Mouse (Mus musculus): Measurements from ENCODE around the gene Grsf1.

The Grsf1 gene

DNA sequence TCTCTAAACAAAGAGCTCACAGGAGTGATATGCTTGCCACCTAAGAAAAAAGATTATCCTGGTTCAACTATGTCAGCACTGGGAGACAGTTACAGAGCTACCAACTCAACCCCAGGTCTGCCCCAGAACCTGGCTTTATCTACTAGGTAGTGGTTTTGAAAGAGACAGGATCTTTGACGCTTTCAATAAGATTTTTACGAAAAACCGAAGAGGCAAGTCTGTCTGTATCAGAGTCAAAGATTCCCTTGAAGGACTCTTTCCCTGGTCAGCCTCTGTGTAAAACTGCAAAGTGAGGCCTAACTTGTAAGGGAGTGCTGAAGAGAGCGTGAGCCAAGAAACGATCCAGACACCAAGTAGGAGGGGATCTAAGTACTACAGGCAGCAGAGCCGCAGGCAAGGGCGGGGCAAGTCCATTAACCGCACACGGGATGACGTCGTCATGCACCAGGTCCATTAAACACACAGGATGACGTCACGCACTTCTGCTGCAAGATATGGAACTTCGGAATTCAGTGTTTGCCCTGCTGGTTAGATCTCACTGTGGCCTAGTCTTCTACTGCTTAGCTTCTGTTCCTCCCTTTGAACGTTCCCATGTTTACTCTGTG lies 12.7 kb upstream of the Grsf1 start:
- DNase-seq = peak; percentile 28

DNA sequence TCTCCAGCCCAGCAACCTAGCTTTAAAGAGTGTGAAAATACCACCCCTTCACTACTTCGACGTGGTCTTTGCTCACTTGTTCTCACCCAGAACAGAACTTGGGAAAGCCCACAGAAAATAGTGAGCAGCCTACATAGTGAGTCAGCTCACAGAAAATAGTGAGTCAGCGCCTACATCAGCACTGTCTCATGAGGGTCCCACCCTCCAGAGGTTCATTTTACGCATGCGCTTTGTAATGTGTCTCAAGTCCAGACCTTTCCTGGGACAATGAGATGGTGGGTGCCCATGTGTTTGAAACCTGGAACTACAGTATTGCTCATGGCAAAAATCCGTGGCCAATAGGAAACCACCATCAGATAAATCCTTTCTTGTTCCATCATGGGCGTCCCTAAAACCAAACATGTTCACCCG lies 12.0 kb upstream of the Grsf1 start:
- no peak for DNase-seq

DNA sequence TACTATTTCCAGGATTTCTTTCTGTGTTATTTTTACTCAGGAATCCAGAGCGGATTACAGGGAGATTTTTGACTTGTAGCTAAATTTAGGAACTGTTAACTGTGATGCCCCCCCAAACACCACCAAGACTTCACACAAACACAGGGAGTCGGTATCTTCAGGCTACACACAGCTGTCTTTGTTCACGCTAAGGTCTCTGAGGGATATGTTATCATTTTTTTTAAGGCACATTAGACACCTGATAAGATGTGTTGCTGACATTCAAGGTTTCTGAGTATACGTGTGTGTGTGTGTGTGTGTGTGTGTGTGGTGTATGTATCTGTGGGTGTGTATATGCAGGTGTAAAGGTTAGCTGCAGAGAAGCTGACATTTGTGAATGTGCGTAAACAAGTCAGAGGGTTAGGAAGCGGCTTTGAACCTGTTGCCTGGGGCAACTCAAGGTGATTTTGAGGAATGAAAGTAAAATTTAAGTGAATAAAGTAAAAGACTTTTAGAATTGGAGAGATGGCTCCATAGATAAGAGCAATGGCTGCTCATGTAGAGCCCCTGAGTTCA lies 9.9 kb upstream of the Grsf1 start:
- no peak for DNase-seq

DNA sequence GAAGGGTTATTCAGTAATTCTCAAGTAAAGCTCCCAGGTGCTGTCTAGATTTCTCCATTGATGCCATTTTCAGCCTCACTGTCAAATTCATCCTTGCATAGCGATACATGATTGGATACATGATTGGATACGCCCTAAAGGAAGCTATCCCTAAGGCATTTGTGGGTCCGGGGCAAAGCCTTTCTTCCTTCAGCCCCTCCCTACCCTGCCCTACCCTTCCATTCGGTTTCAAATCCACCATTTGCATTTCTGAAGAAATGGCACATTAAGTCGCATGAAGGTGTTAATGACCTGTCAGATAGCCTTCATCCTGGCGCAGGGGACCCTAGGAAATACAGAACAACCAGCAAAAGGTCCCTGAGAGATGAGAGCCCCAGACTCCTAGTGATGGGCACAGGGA lies 9.3 kb upstream of the Grsf1 start:
- no peak for DNase-seq

DNA sequence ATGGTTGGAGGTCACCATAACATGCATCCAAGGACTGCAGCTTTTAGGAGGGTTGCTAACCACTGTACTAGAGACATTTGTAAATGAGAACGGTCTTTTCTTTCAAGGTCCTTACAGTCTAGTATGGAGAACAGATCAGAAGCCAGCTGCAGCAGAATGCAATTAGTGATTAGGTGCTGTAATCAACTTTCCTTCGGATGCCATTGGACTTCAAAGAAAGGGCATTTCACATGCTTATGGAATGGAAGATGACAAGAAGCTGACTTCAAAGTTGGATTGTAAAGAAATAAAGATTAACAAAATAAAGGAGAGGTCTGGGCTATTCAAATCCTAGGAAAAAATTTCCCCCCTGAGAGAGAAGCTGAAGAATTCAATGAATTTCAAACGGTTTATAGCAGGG lies 8.3 kb upstream of the Grsf1 start:
- DNase-seq = no peak

DNA sequence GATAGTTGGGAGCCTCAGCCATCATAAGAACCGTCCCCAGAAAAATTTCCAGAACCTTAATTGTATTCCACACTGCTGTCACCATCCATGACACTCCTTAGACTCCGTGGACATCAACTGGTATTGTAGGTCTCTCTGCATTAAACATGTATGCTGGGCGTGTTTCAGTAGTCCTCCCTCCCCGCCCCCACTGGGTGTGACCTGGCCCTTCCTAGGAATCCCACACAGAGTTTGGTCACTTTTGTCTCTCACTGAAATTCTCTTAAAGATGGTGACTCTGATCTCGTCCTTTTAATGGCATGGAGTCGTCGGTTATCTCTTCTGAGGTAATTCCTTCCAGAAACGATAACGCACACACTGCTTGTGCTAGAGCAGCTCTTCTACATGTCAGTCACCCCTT lies 7.7 kb upstream of the Grsf1 start:
- no peak for DNase-seq

DNA sequence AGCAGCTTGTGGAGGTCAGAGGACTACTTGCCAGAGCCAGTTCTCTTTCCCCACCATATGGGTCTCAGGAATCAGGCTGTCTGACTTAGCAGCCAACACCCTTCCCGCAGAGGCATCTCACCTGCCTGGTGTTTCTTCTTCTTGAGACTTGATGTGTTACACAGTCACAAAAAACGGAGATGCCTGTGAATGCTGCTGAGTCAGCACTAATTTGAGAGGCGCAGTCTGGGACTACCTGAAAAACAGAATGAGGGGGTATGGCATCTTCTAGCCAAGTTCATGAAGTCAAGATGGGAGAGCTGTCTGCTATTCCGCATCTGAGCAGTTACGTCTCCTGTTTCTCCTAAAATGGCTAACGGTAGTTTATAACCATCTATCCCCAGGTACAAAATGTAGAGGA lies 4.6 kb upstream of the Grsf1 start:
- no peak for DNase-seq

DNA sequence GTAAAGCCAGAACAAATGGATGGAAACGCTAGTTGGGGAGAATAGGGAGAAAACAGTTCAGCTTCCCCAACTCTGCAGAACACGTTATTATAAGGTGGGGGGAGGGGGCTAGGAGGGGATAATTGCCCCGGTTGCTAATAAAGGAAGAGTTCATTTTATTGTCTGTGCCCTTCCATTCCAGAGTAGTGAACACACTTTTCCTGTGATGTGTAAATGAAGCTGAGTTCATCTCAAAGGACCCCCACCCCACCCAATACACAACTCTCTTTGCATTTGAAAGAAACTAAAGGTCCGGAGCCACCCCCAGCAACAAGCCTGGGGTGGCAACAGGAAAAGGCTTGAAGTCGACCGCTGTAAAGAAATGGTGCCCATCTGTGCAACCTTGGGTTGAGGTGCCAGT lies 3.4 kb upstream of the Grsf1 start:
- no peak for DNase-seq

DNA sequence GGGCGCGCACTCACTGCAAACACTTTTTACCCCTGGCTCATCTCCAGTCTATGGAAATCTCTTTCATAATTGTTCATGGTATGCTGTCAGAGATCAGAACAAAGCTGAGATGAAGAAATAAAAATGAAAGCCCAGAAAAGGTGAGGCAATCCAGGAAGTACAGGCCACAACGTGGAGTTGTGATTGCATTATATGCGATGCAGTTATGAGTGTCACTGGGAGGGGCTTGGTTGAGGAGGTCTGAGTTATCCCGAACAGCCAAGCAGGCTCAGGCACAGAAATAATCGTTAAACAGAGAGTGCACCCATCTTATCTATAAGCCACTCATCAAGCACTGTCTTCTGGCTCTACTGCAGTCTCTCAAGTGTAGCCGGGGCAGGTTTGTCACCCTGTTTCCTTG lies 3.0 kb upstream of the Grsf1 start:
- peak; percentile 60 for DNase-seq

DNA sequence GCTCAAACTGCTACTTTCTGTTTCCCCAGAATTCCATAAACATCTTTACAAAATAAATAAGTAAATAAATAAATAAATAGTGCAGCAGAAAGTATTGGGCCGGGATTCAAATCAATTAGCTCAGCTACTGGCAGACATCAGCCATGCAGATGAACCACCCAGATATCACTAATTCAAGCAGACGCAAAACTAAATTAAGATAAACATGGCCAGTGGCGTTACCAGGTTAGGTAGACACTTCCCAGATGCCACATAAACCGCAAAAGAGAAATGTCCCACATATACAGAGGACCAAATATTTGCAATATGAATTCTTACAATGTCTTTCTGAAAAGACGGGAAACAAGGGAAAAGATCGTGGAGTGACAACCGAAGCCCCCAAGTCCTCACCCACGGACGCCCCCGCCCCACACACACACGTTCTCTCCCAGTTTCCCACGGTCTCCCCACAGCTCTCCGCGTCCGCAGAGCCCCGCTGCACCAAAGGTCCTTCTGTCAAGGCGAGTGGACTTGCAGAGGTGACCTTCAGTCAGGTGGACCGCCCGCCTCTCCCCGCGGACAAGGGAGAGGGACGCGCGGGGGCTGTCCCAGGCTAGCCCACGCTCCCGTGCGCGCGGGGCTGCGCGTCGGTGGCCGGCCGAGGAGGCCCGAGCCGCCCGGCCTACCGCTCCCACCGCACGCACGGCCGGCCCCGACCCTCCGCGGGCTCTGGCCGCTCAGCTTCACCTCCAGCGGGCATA lies 1.1 kb downstream of the Grsf1 start:
- no peak for DNase-seq

DNA sequence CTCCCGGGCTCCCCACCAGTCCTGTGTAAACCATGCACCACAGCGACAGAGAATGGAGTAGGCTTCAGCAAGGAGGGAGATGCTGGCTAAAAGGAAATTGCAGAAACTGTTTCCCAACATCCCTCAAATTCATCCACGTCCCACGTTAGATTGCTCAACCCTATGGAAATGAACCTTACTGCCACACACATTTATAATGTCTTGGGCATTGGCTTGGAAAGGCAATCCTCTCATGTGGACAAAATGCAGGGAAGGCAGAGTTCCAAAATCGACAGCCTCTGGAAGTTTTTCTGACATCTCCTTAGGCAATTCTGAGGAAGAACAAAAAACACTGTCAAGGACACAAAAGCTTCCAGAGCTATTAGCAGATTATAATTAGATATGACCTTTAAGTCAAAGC lies 12.1 kb downstream of the Grsf1 start:
- no peak for DNase-seq

DNA sequence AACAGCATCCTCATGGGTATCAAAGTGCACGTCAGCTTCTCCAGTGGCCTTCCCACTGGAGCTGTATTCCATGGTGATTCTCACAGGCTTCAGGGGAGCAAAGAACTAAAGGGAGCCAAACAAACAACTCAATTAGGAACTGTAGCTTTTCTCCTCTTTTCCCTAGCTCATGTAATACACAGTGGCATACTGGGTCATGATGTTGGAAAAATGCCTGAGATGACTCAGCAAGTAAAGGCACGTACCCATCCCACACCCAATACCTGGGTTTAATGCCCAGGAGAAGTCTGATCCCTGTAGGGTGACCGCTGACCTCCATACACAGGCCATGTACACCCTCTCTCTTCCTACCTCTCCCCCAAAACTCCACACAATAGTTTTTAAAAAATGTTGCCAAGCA lies 12.8 kb downstream of the Grsf1 start:
- no peak for DNase-seq

DNA sequence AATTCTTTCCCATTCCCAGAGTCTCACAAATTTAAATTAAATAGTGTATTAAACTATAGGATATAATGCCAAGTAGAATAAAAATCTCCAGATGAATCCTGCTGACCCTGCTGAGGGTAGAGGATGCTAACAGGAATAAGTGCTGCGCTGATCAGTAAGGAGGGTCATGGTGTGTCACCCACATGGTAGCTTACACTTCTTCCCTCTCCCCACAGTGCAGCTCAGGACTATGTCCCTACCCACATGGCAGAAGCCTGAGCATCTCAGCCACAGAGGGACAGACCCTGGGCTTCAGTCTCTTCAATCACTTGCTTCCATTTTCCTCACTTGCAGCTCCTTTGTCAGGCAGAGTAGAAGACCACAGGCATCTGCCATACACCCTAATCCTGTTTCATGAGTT lies 18.1 kb downstream of the Grsf1 start:
- DNase-seq = no peak

DNA sequence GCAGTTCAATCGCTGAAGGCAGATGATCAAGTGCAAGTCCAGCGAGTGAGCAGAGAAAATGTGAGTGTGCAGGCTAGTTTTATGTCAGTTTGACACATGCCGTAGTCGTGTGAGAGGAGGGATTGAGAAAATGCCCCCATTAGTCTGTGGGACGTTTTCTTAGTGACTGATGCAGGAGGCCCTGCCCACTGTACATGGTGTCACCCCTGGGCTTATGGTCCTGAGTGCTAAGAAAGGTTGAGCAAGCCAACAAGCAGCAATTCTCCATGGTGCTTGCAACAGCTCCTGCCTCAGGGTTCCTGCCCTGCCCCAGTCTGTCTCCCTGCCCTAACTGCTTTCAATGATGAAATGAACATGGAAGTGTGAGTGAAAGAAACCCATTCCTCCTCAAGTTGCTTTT lies 23.4 kb downstream of the Grsf1 start:
- DNase-seq = no peak

DNA sequence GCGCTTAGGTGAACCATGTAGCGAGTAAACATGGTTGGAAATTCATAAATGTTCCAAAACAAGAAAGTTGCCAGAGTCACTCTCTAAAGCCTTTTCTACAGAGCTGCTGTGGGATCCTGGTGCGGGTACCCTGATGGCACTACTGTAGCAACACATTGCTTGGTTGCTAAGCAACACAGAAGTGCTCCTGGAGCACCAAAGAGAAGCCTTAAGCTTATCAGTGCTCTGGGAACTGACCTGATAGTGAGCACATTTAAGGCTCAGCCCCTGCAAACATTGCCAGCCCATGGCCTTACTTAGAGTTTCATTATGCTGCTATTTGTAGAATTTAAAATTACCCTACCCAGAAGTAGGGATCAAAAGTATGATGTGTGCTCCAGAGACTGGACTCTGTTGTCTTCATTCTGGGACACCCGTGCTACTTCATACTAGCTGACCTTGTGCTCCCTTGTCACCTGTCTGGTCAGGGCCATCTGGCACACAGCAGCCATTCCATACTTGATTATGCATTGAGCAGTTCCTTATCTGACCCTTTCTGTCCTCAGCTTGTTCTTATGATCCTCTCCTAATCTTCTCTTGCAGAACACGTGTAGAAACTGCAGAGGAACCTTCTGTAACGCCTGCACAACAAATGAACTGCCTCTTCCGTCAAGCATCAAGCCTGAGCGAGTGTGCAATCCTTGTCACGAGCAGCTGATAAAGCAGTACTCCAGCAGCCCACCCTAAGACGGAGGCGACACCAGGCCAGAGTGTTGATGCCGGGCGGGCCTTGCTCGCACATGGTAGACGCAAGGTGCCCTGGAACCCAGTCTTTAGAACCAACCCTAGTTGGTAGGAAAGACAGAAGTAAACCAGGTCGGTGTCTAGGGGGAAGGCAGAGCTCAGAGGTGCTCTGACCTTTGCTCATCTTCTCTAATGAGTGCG lies 26.5 kb downstream of the Grsf1 start:
- peak; percentile 28 for DNase-seq

DNA sequence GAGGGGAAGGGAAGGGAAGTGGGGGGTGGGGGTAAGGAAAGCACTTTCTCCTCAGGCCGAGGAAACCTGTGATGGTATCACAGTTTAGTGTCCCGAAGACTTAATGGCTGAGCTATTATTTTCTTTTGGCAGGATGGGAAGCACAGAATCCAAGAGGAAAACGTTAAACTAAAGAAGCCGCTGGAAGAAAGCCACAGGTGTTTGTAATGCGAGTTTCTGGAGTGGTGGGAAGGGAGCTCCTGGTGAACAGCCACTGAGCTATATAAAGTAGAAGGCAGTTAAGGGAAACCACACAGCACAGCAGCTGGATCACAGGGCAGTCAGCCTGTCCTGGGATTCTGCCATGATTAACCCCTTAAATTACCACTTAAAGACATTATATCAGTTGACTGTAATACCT lies 30.6 kb downstream of the Grsf1 start:
- DNase-seq = no peak

DNA sequence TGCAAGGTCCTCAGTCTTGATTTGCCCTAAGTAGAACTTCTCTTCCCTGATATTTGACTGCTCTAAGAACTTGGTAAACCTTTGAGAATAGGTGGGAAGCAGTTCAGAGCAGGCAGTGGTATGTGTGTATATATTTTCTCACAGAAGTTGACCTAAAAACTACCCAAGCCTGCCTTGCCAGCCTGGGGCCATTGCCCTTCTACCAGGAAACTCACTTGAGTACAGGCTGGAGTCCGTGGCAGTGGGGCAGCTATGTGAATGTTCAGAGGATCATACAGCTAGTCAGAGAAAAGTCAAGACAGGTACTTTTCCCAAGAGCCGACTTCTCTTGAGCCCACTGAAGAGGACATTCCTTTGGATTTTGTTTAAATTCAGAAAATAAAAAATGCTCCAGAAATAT lies 31.1 kb downstream of the Grsf1 start:
- DNase-seq = no peak

DNA sequence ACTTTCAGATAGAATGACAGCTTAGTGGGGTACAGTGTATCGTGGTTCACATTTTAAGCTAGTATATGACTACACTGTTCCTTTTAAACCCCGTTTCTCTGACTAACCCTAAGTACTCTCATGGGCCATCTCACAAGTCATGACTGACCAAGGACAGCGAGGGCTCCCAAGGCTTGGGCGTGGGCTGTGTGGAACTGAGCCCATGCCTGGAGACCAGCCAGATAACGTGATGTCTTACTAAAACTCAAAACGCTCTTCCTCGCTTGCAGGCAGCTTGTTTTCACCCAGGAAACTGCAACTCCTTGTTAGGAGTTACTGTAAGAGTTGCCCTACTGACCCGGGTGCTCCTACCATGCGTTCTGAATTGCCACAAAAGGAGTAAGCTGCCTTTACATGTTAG lies 32.5 kb downstream of the Grsf1 start:
- no peak for DNase-seq

DNA sequence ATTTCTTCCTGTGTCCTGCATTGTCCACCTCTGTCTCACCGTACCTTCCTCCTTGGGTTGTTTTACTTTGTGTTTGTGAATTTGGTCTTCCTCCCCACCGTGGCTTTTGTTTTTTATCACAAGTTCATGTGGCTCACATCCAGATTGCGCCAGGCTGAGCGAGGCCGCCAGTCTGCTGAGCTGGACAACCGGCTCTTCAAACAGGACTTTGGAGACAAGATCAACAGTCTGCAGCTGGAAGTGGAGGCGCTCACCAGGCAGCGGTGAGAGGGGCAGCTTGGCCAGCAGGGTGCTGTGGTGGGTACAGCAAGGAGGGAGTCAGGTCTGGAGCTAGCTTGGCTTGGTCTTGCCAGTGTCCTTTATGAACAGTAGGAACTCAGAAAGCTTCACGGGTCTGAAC lies 33.2 kb downstream of the Grsf1 start:
- no peak for DNase-seq

DNA sequence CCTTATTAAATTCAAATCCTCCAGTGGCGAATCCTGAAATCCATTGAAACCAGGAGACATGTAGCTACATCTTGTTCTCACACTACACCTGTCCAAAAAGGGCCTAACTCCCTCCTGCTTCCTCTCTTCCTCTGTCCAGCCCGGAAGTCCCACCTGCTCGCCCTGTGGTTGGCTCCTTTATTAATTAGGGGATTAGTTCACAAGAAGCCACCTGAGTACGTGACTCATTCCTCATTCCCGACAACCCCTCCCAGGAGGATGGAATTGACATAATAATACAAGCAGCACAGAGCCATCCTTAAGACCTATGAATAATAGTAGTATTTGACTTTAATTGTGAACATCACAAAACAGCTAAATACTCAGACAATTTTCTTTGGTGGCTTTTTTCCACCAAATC lies 41.9 kb downstream of the Grsf1 start:
- no peak for DNase-seq

DNA sequence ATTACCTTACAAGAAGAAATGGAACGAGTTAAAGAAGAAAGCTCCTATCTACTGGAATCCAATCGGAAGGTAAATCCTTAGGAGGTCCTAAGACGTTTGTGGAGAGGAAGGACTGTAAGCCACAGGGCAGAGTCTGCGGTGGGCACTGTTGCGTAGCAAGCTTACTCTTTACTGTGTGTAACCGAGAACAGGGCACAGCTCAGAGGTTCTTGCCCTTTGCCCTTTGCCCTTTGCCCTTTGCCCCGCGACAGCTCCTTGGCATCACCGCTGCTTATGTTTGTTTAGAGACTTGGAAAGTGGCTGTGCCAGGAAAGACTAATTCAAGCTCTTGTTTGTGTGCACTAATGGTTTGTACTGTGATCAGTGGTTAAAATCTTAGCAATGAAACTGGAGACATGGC lies 43.5 kb downstream of the Grsf1 start:
- no peak for DNase-seq

DNA sequence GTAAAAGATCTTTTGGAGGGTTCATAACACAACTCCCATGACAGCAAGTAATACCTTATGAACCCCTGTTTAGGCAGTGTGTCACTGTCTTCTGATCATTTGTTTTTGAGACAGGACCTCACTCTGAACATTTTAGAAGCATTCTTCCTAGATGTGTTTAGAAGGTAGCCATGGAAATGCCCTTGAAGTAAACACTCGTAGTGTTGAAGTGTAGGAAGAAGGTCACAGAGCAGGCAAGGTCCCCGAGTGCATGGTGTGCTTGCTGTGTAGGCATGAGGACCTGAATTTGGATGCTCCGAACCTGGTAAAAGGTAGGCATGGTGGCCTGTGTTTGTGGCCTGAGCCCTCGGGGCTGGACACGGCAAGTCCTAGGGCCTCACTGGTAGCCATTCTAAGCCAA lies 44.4 kb downstream of the Grsf1 start:
- DNase-seq = no peak

DNA sequence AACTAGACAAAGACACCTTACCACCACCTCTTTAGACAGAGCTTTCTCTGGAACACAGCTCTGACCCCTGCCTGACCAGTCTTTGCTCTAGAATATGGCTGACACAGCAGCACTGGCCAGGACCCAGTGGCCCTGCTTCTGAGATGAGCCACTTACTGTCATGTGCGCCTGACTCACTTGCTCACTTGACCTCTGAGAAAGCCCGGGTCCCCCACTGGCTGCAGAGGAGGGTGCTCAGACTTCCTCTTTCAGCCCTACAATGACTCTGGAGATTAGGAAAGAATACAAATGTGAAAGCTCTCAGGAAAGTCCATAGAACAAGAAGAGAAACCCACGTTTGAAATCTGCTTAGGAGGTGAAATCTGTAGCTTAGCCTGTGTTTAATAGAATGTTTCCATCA lies 45.1 kb downstream of the Grsf1 start:
- peak; percentile 70 for DNase-seq

DNA sequence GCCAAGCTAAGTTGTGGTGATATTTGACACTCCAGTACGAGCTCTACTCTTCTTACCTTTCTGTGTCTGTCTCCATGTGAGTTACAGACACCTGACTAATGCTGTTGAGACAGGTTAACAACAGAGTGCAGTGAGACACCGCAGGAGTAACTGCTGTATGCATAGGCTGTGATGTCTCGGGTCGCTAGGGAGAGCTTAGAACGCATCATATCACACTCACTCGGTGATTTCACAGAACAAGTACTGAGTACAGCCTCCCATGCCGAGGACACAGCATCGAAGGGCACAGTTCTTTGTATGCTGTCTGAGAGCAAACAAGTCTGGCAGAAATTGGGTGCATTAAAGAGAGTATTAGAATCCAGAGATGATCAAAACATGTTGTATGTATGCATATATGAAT lies 46.0 kb downstream of the Grsf1 start:
- no peak for DNase-seq

Measured in lung, postnatal 36 days (tissue).